Mouse (Mus musculus) midbrain, embryonic 11.5 days (tissue): ENCODE data around the gene Arl15. TPM values are rescaled to one million over a fixed set of nuclear protein-coding genes. Genes with fewer than 3 reads are reported as not detected.

Experiments
- ATAC-seq: fragments of 200-750 bp; cut with Nextera tagmentation; 2 replicates; pipeline ENCODE4 v1.8.0; 2017; ENCODE audit warnings: moderate TSS enrichment, moderate library complexity; ENCODE audit not compliant: low FRiP score
- DNase-seq: peaks from one replicate; pipeline ENCODE4 v3.0.0; 2015; ENCODE audit warnings: low spot score; ENCODE audit errors: missing footprints
- H3K27ac ChIP-seq: fragments of 300-500 bp; sonication (generic); 2 replicates; pipeline ENCODE4 v1.5.1; 2014; ENCODE audit warnings: low read depth, low read length
- H3K27me3 ChIP-seq: fragments of 300-500 bp; sonication (generic); 2 replicates; pipeline ENCODE4 v1.6.1; 2014; ENCODE audit warnings: mild to moderate bottlenecking, low read length, moderate library complexity, mixed read lengths; ENCODE audit not compliant: control insufficient read depth, insufficient read depth
- H3K36me3 ChIP-seq: fragments of 300-500 bp; sonication (generic); 2 replicates; pipeline ENCODE4 v1.6.1; 2014; ENCODE audit warnings: mild to moderate bottlenecking, low read length, moderate library complexity, mixed read lengths; ENCODE audit not compliant: control insufficient read depth, insufficient read depth
- H3K4me1 ChIP-seq: fragments of 300-500 bp; sonication (generic); 2 replicates; pipeline ENCODE4 v1.6.1; 2014; ENCODE audit warnings: low read length; ENCODE audit not compliant: control insufficient read depth, insufficient read depth
- H3K4me2 ChIP-seq: fragments of 300-500 bp; sonication (generic); 2 replicates; pipeline ENCODE4 v1.6.1; 2014; ENCODE audit warnings: mild to moderate bottlenecking, moderate library complexity
- H3K4me3 ChIP-seq: fragments of 300-500 bp; sonication (generic); 2 replicates; pipeline ENCODE4 v1.5.1; 2014; ENCODE audit warnings: low read depth, low read length
- H3K9ac ChIP-seq: fragments of 300-500 bp; sonication (generic); 2 replicates; pipeline ENCODE4 v1.6.1; 2014; ENCODE audit warnings: low read length
- H3K9me3 ChIP-seq: fragments of 300-500 bp; sonication (generic); 2 replicates; pipeline ENCODE4 v1.6.1; 2016; ENCODE audit warnings: low read length; ENCODE audit not compliant: control insufficient read depth
- WGBS: fragments of 180-500 bp; shearing (Covaris S2); extraction: QIAGEN DNeasy Blood & Tissue Kit; methylation state at CpG from one replicate; pipeline ENCODE4 v1.1.7; 2014; 5-methylcytosine and 5-hydroxymethylcytosine counted together
- polyA plus RNA-seq: library from polyadenylated mRNA; unstranded; fragments of >200 nt; fragmentation: Nextera tagmentation; extraction: Ambion mirVana; gene quantifications from 2 replicates; pipeline ENCODE4 v1.2.1, GENCODE M21; 2014

The Arl15 gene
- polyA plus RNA-seq, 1 experiment from 2014 or later, result 13.6 TPM

- H3K9me3 ChIP-seq, result no peaks in the 10 kb centered on the region
- no peaks in the 10 kb centered on the region for H3K4me1 ChIP-seq
- no peak overlapping the region for H3K4me2 ChIP-seq
- no peak overlapping the region for H3K9ac ChIP-seq
- no peaks in the 10 kb centered on the region for H3K36me3 ChIP-seq
- H3K27ac ChIP-seq, result no peak overlapping the region
- no peak overlapping the region for H3K4me3 ChIP-seq
- DNase-seq, result no peak
- H3K27me3 ChIP-seq, result no peaks in the 10 kb centered on the region
- ATAC-seq, result no peak
- WGBS, result 88% methylated on average over 6 of the region's 6 CpGs
These were observed 109.0 kb downstream of the Arl15 start for GRCm38 (mm10) chr13:113903255-113903654.

DNA sequence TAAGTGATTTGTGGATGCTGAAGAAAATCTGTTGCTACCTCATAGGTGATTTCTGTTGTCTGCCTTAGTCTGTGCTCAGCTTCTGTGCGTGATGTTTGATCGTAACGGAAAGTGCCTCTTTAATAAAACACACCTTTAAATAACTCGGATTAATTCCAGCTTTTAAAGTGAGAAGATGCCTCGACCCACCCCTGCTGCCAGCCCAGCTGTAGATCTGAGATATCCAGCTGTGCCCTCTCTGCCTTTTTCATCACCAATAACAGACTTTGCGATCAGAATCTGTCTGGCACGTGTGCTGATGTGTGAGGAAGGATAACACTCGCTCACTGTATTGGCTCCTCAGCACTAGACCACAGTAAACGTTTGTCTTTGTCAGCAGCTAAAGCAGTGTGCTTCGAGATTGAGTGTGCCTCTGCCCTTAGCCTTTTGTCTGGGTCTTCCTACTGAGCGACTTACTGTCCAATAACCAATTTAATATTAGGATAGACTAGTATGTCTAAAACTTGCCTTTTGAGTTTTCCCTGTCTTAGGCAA, 117.7 kb downstream of the Arl15 start:
- Histone ChIP-seq H3K9me3 (no peaks in the 10 kb centered on the region), H3K27me3 (no peaks in the 10 kb centered on the region), H3K4me3 (no peak overlapping the region), H3K4me1 (peaks cover 23% of the 10 kb centered on the region), H3K36me3 (no peaks in the 10 kb centered on the region), H3K9ac (no peak overlapping the region), H3K27ac (no peak overlapping the region), H3K4me2 (no peak overlapping the region)
- 57% methylated on average over 11 of the region's 11 CpGs for WGBS
- ATAC-seq, result no peak
- DNase-seq, result no peak

DNA sequence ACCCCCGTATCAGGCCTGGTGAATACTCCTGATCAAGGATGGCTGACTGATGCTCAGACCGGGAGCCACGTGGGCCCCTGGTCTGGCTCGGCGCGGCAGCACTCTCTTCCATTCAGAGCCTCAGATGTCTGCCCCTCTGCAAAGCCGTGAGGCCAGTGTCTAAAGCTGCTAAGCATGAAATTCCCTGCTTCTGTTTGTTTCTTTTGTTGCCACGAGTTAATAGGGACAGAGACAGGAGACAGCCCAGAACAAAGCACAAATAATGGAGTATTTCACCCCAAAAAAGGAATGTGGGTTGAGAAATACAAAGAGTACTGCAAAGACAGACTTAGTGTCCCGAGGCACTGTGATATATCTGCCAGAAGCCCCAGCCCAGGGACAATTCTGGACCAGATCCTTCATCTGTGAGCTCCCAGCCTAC, 120.3 kb downstream of the Arl15 start:
- Histone ChIP-seq H3K27me3 (no peaks in the 10 kb centered on the region), H3K27ac (peak overlapping the region; percentile 54; the same call in 1 of the 2 replicates), H3K4me3 (no peak overlapping the region), H3K4me1 (peaks cover 44% of the 10 kb centered on the region), H3K4me2 (no peak overlapping the region), H3K9ac (peak overlapping the region; percentile 18; the same call in 1 of the 2 replicates), H3K36me3 (no peaks in the 10 kb centered on the region), H3K9me3 (no peaks in the 10 kb centered on the region)
- 12% methylated on average over 9 of the region's 9 CpGs for WGBS
- peak; percentile 84 for ATAC-seq
- peak; percentile 93 for DNase-seq

GRCm38 (mm10) chr13:113915700-113916099, 121.4 kb downstream of the Arl15 start:
- Histone ChIP-seq H3K4me1 (peaks cover 44% of the 10 kb centered on the region), H3K27me3 (no peaks in the 10 kb centered on the region), H3K9ac (no peak overlapping the region), H3K36me3 (no peaks in the 10 kb centered on the region), H3K4me2 (no peak overlapping the region), H3K9me3 (no peaks in the 10 kb centered on the region), H3K4me3 (no peak overlapping the region), H3K27ac (no peak overlapping the region)
- WGBS, result 77% methylated on average over 14 of the region's 14 CpGs
- DNase-seq (no peak), ATAC-seq (no peak)

DNA sequence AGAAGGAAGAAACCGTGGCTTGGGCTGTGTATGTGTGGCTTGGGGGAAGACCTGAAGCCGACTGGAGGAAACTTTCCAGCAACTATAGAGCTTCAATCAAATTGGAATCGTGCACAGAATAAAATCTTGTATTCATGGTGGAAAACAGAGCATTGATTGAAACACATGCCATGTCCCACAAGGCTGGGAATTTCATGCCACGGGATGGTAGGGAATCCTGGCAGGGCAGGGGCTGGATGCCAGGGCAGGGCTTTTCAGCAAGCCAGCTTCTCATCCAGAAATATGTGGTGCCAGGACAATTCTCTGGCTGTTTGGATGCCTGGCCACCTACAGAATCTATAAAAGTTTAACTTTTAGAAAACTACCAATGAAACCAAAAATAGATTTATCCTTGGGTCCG, 122.5 kb downstream of the Arl15 start:
- H3K4me2 ChIP-seq, result no peak overlapping the region
- H3K27ac ChIP-seq, result no peak overlapping the region
- ATAC-seq, result no peak
- 86% methylated on average over 5 of the region's 5 CpGs for WGBS
- H3K4me1 ChIP-seq, result peaks cover 44% of the 10 kb centered on the region
- H3K9me3 ChIP-seq, result no peaks in the 10 kb centered on the region
- no peak overlapping the region for H3K9ac ChIP-seq
- H3K4me3 ChIP-seq, result no peak overlapping the region
- H3K27me3 ChIP-seq, result no peaks in the 10 kb centered on the region
- H3K36me3 ChIP-seq, result no peaks in the 10 kb centered on the region
- DNase-seq, result no peak

DNA sequence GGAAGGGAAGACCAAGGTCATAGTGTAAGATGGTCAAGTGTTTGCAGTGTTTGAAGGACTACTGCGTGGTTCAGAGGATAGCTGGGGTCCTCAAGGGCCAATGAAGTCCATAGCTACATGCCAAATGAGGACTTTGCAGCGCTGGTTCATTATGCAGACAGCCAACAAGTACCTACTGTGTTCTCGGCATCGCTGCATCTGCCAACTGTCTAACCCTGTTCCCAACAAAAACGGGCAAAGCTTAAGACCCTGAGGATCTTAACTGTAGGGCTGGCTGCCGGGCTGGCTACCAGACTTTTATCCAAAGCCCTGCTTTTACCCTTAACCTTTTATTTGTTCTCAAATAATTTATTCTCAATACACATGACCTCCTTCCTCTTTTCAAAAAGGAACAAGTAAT, 123.1 kb downstream of the Arl15 start:
- 0 out of 2 replicates have a peak, but pooled peaks have one; percentile 3 for ATAC-seq
- H3K9ac ChIP-seq, result peak overlapping the region; percentile 49
- peak overlapping the region; percentile 34 for H3K4me2 ChIP-seq
- H3K27ac ChIP-seq, result peak overlapping the region; percentile 84
- 49% methylated on average over 6 of the region's 6 CpGs for WGBS
- no peaks in the 10 kb centered on the region for H3K9me3 ChIP-seq
- peaks cover 41% of the 10 kb centered on the region for H3K4me1 ChIP-seq
- H3K36me3 ChIP-seq, result no peaks in the 10 kb centered on the region
- H3K27me3 ChIP-seq, result no peaks in the 10 kb centered on the region
- H3K4me3 ChIP-seq, result no peak overlapping the region
- no peak for DNase-seq

DNA sequence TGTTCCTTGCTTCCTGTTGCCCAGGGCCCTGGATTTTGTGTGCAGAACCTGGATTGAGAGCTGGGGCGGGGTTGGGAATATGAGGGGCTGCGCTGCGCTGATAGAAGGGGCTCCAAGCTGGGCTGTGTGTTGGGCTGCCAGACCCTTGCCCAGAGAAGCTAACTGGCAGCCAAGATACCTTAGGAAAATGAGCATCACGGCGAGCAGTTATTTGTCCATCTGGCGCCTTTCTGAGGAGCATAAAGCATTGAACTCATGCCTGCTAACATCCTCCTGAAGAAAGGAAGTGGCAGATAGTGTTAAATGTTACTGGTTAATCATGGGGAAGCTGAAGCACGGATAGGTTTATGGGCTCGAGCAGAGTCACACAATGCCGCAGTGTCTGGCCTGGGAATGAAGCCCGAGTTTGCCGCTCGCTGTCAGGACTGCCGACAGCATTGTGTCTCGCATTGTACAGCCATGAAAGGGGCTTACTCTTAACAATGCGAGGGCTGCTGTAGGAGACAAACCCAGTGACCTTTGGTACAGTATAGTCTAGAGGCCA, 123.6 kb downstream of the Arl15 start:
- no peaks in the 10 kb centered on the region for H3K36me3 ChIP-seq
- H3K4me1 ChIP-seq, result peaks cover 41% of the 10 kb centered on the region
- DNase-seq (peak; percentile 95), ATAC-seq (peak; percentile 86)
- H3K27ac ChIP-seq, result peak overlapping the region; percentile 84
- H3K4me2 ChIP-seq, result peak overlapping the region; percentile 34
- H3K9ac ChIP-seq, result peak overlapping the region; percentile 49
- H3K27me3 ChIP-seq, result no peaks in the 10 kb centered on the region
- no peak overlapping the region for H3K4me3 ChIP-seq
- 33% methylated on average over 15 of the region's 15 CpGs for WGBS
- H3K9me3 ChIP-seq, result no peaks in the 10 kb centered on the region

DNA sequence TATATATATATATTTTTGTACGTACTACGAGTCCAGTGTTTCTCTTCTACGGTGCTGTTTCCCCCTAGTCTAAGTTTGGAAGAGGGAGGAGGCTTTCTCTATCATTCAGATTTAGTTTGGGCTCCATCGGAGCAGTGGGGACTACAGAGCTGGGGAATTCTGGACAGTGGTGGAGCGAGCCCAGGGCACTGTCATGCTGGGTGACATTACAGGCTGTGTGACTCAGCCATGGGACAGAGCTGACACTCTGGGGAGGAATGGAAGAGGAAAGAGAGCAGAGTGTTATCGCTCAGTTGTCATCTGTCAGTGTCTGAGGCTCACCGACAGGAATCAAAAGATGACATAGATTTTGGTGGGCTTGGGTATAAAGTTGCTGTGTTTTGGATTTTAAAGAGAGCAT, 124.4 kb downstream of the Arl15 start:
- Histone ChIP-seq H3K9ac (peak overlapping the region; percentile 31; the same call in 1 of the 2 replicates), H3K4me3 (no peak overlapping the region), H3K36me3 (no peaks in the 10 kb centered on the region), H3K9me3 (no peaks in the 10 kb centered on the region), H3K27ac (no peak overlapping the region), H3K27me3 (no peaks in the 10 kb centered on the region), H3K4me1 (peaks cover 40% of the 10 kb centered on the region), H3K4me2 (no peak overlapping the region)
- ATAC-seq (no peak), DNase-seq (peak; percentile 86)
- 72% methylated on average over 7 of the region's 7 CpGs for WGBS

DNA sequence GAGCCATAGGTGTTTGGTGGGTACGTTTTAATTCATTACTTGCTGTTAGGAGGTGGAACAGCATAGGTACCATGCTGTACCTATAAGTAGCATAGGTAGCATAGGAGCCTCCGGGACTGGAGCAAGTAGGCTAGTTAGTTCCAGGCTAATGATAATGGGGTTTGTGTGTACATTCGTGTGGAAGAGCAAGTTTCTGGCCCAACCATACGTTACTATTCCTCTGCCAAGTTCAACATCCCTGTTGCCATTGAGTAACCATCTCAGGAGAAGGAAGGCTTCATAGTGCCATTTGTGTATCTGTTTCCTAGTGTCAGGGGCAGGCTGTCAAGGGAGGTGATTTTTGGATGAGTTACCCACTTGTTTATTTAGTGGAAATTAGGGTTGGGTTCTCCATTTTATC, 141.4 kb downstream of the Arl15 start:
- ATAC-seq, result no peak

More for the DNA sequence above, 141.4 kb downstream of the Arl15 start:
- WGBS, result 93% methylated on average over 4 of the region's 4 CpGs
- no peak overlapping the region for H3K4me2 ChIP-seq
- H3K9me3 ChIP-seq, result no peaks in the 10 kb centered on the region
- no peak overlapping the region for H3K4me3 ChIP-seq
- no peak overlapping the region for H3K9ac ChIP-seq
- no peaks in the 10 kb centered on the region for H3K27me3 ChIP-seq
- DNase-seq, result no peak
- H3K4me1 ChIP-seq, result no peaks in the 10 kb centered on the region; the same call in 1 of the 2 replicates
- H3K27ac ChIP-seq, result no peak overlapping the region
- no peaks in the 10 kb centered on the region for H3K36me3 ChIP-seq
